Mouse (Mus musculus) G1E (cell line): Measurements from ENCODE around the gene Slc5a3.

Source experiments
- CTCF ChIP-seq: IDR thresholded peaks from 2 replicates; pipeline ENCODE4 v1.5.1; 2012; ENCODE audit warnings: low read depth, low read length, inconsistent platforms, mixed read lengths
- GATA1 ChIP-seq: IDR thresholded peaks from 2 replicates; pipeline ENCODE4 v1.6.1; 2012; ENCODE audit warnings: borderline replicate concordance, low read length, inconsistent platforms, mixed read lengths
- GATA2 ChIP-seq: IDR thresholded peaks from 2 replicates; pipeline ENCODE4 v1.6.1; 2012; ENCODE audit warnings: low read depth, low read length, inconsistent platforms, borderline replicate concordance
- POLR2AphosphoS5 ChIP-seq: IDR thresholded peaks from 2 replicates; pipeline ENCODE4 v1.6.1; 2012; ENCODE audit warnings: low read depth, low read length, inconsistent platforms; ENCODE audit not compliant: insufficient replicate concordance
- TAL1 ChIP-seq: conservative IDR thresholded peaks from 2 replicates; pipeline ENCODE4 v1.6.1; 2012; ENCODE audit warnings: low read depth, low read length, inconsistent platforms, mixed read lengths

- TF ChIP-seq GATA1 (no peak), CTCF (no peak), POLR2AphosphoS5 (no peak), TAL1 (no peak), GATA2 (no peak)
These were observed 48.5 kb upstream of the Slc5a3 start for GRCm38 (mm10) chr16:92009586-92009985.
